Mouse (Mus musculus) heart, postnatal 0 days (tissue): ENCODE measurements around the gene Isca1.

Source experiments
- CTCF ChIP-seq: IDR thresholded peaks from 2 replicates; pipeline ENCODE4 v1.5.1; 2016; ENCODE audit warnings: antibody characterized with exemption, control low read depth, low read depth
- EP300 ChIP-seq: IDR thresholded peaks from 2 replicates; pipeline ENCODE4 v1.6.1; 2016; ENCODE audit warnings: antibody characterized with exemption, low read depth

GRCm38 (mm10) chr13:59768531-59768930 is 1.1 kb downstream of the Isca1 start:
- TF ChIP-seq CTCF = no peak
- no peak for TF ChIP-seq EP300
